ENCODE assay signal across 8 mouse cellular contexts in the genomic region with DNA sequence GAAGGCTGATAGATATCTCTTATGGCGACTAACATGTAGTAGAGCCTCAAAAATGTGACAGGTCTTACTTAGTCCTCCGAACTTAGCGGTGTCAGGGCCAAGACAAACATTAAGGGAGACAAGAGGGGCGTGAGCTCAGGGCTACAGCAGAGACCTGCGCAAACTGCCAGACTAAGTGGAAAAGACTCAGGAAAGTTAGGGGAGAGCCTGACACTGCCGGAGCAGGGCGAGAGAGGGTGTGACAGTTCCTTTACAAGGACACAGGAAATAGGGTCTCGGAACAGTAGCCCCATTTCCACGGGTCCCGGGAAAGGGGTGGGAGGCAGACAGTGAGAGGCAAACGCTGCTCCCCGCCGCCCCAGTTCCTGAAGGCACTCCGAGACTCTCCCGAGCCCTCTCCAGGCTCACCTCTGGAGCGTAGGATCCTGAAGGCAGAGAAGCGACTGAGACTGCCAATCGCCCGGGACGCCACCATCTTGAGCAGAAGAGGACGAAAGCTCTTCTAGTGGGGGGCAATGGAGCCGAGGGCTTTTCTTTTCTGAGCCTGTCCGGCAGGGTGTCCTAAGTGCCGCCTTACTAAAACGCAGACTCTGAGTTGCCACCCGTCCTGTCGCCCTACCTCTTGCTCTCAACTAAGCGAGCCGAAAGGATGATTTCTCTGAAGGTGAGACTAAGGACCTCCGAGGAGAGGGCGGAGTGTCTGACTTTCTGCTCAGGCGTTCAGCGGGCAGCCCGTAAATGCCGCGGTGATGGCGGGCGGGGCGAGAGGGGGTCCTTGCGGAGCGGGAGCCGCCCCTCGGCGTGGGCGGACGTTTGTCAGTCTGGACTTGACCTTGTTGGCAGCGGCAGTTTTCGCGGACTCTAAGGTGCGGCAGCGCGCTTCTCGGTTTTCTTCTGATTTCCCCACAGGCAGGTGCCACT. TPM values are rescaled to one million over a fixed set of nuclear protein-coding genes. Genes with fewer than 3 reads are reported as not detected.
DNase-seq lines count a peak whose midpoint lies in the region; ATAC-seq lines count a peak whose summit lies in the region.

A gene (minus strand): TSS at position 689 of the 921 bp plus-strand sequence.
A gene (plus strand): TSS at position 775 of the 921 bp plus-strand sequence.

- no peaks in the 10 kb centered on the region for H3K27me3 ChIP-seq in hindbrain, embryonic 13.5 days

- peaks cover 33% of the 10 kb centered on the region for H3K4me1 ChIP-seq in hindbrain, embryonic 13.5 days (replicated peaks)

- WGBS in hindbrain, embryonic 13.5 days: 0% methylated on average over 53 of the region's 53 CpGs

- peak within 1 kb of the TSS; percentile 79 for H3K9ac ChIP-seq in hindbrain, embryonic 13.5 days

- no peaks in the 10 kb centered on the region for H3K9me3 ChIP-seq in hindbrain, embryonic 13.5 days

- H3K27ac ChIP-seq in hindbrain, embryonic 13.5 days: peak within 1 kb of the TSS; percentile 88

- H3K4me2 ChIP-seq in hindbrain, embryonic 13.5 days: peak within 1 kb of the TSS; percentile 69

- H3K4me3 ChIP-seq in hindbrain, embryonic 13.5 days: peak within 1 kb of the TSS; percentile 69

- H3K36me3 ChIP-seq in hindbrain, embryonic 13.5 days: no peaks in the 10 kb centered on the region

- peak; percentile 95 for DNase-seq in NIH3T3 (ENCODE audit: low read depth)
- DNase-seq in cerebellum, postnatal 10 days: peak; percentile 95 to 96
- DNase-seq in frontal cortex, postnatal 14 days (ENCODE audit: low spot score in 2 of 2): peak; percentile 88 to 91
- peak; percentile 92 to 99 for DNase-seq in layer of hippocampus, postnatal 25 days (ENCODE audit: extremely low spot score in 1 of 2, low spot score in 1 of 2)
- peak; percentile 93 for DNase-seq in lung, postnatal 25 days (ENCODE audit: low spot score)
- peak; percentile 92 for DNase-seq in retina, embryonic 14.5 days (ENCODE audit: low spot score)
- peak; percentile 95 for DNase-seq in thymus, postnatal 4 days

- ATAC-seq in hindbrain, embryonic 13.5 days (ENCODE audit: low FRiP score): peak; percentile 93

RNA-seq across cellular contexts. Expression of the first gene that starts in this region (rescaled TPM):
- polyA plus RNA-seq in hindbrain, embryonic 13.5 days (2015; fragmentation: Nextera tagmentation; extraction: Ambion mirVana): 76.1 and 84.3 TPM in 2 replicates
- 10 to 100 TPM; 69.9 to 73.9 TPM for total RNA-seq in layer of hippocampus, postnatal 25 days (2021)

RNA-seq across cellular contexts. Expression of the second gene that starts in this region (rescaled TPM):
- polyA plus RNA-seq in hindbrain, embryonic 13.5 days (2015; fragmentation: Nextera tagmentation; extraction: Ambion mirVana): 65.0 and 70.7 TPM in 2 replicates
- total RNA-seq in layer of hippocampus, postnatal 25 days (2021): 10 to 100 TPM; 88.1 to 98.2 TPM

Comparison
In these comparisons a context has a peak if more than half of its experiments do, and no peak if none do; other contexts are left out.
1. Peak in every context shown above with its lines: DNase-seq, ATAC-seq, H3K4me3 ChIP-seq and H3K27ac ChIP-seq.